Mouse (Mus musculus) bone marrow macrophage, adult 2 months (primary cell): ENCODE measurements around the gene Gal3st4.

ENCODE experiments used
- CTCF ChIP-seq: IDR thresholded peaks from 2 replicates; pipeline ENCODE4 v1.5.1; 2012; ENCODE audit warnings: low read depth, mild to moderate bottlenecking, low read length, moderate library complexity
- POLR2A ChIP-seq: IDR thresholded peaks from 2 replicates; pipeline ENCODE4 v1.6.1; 2012; ENCODE audit warnings: mild to moderate bottlenecking, low read depth, low read length, borderline replicate concordance

DNA sequence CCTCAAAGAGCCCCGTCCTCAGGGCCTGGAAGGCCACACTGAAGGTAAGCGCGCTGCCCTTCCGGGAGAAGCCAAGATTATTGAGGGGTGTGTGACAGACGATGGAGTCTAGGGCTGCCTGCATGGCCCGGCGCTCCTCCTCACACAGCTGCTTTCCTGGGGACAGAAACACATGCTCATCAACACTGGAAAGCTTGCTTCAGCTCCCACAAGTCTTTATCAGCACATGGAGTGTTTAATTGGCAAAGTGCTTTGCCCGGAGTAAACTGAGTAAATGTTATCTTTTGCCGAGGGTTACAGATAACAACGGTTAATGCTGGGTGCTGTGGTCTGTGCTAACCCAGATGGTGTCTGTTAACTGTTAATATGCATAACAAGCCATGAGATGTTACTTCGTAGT is 11.8 kb downstream of the Gal3st4 start:
- TF ChIP-seq CTCF = no peak
- no peak for TF ChIP-seq POLR2A
